Mouse (Mus musculus): ENCODE results near the gene Unc5cl. TPM values are rescaled to one million over a fixed set of nuclear protein-coding genes. Genes with fewer than 3 reads are reported as not detected.
A peak's percentile ranks its signal among the peaks of the same experiment; 100 is the strongest.

Unc5cl gene
- polyA plus RNA-seq, 1 experiment from 2014 or later, result 2.6 TPM

- 12% methylated on average over 7 of the region's 7 CpGs for WGBS (ENCODE audit: insufficient replicate concordance)
- H3K4me3 ChIP-seq, result peak overlapping the region; percentile 25; the same call in 1 of the 2 replicates
- H3K4me1 ChIP-seq, result peaks cover 46% of the 10 kb centered on the region
- peak overlapping the region; percentile 6; the same call in 1 of the 2 replicates for H3K9ac ChIP-seq
- H3K36me3 ChIP-seq, result peaks cover 61% of the 10 kb centered on the region
- peak; percentile 38; the same call in 1 of the 2 replicates for ATAC-seq
- H3K27ac ChIP-seq, result peak overlapping the region; percentile 57
- peak overlapping the region; percentile 54 for H3K4me2 ChIP-seq
- H3K27me3 ChIP-seq (replicated peaks), result no peaks in the 10 kb centered on the region
- H3K9me3 ChIP-seq (replicated peaks), result no peaks in the 10 kb centered on the region
Observed at GRCm38 (mm10) chr17:48418174-48418573, 36.5 kb upstream of the Unc5cl start.

GRCm38 (mm10) chr17:48418781-48419180 lies 35.9 kb upstream of the Unc5cl start:
- Histone ChIP-seq H3K4me1 (peaks cover 46% of the 10 kb centered on the region), H3K4me3 (peak overlapping the region; percentile 25; the same call in 1 of the 2 replicates), H3K36me3 (peaks cover 54% of the 10 kb centered on the region), H3K27me3 (replicated peaks) (no peaks in the 10 kb centered on the region), H3K27ac (peak overlapping the region; percentile 57), H3K9ac (peak overlapping the region; percentile 6; the same call in 1 of the 2 replicates), H3K4me2 (peak overlapping the region; percentile 54), H3K9me3 (replicated peaks) (no peaks in the 10 kb centered on the region)
- WGBS (ENCODE audit: insufficient replicate concordance), result 35% methylated on average over 1 of the region's 1 CpGs
- ATAC-seq, result no peak

GRCm38 (mm10) chr17:48419571-48419970 lies 35.1 kb upstream of the Unc5cl start:
- Histone ChIP-seq H3K4me3 (no peak overlapping the region), H3K9me3 (replicated peaks) (no peaks in the 10 kb centered on the region), H3K36me3 (peaks cover 47% of the 10 kb centered on the region), H3K4me1 (peaks cover 46% of the 10 kb centered on the region), H3K4me2 (no peak overlapping the region), H3K27me3 (replicated peaks) (no peaks in the 10 kb centered on the region), H3K9ac (no peak overlapping the region), H3K27ac (no peak overlapping the region)
- ATAC-seq, result no peak
- WGBS (ENCODE audit: insufficient replicate concordance), result 50% methylated on average over 2 of the region's 2 CpGs

GRCm38 (mm10) chr17:48424237-48424636 lies 30.5 kb upstream of the Unc5cl start:
- Histone ChIP-seq H3K4me2 (no peak overlapping the region), H3K9ac (no peak overlapping the region), H3K27ac (no peak overlapping the region), H3K9me3 (replicated peaks) (no peaks in the 10 kb centered on the region), H3K36me3 (peaks cover 2% of the 10 kb centered on the region), H3K4me3 (no peak overlapping the region), H3K4me1 (peaks cover 55% of the 10 kb centered on the region), H3K27me3 (replicated peaks) (no peaks in the 10 kb centered on the region)
- 79% methylated on average over 9 of the region's 9 CpGs for WGBS (ENCODE audit: insufficient replicate concordance)
- ATAC-seq, result no peak

GRCm38 (mm10) chr17:48425823-48426612 lies 28.7 kb upstream of the Unc5cl start:
- WGBS (ENCODE audit: insufficient replicate concordance), result 25% methylated on average over 9 of the region's 9 CpGs

GRCm38 (mm10) chr17:48426991-48427750 lies 27.5 kb upstream of the Unc5cl start:
- peaks cover 62% of the 10 kb centered on the region for H3K4me1 ChIP-seq
- no peaks in the 10 kb centered on the region for H3K36me3 ChIP-seq
- no peak overlapping the region for H3K4me3 ChIP-seq
- 43% methylated on average over 13 of the region's 13 CpGs for WGBS (ENCODE audit: insufficient replicate concordance)
- ATAC-seq, result peak; percentile 30; the same call in 1 of the 2 replicates
- no peak overlapping the region for H3K9ac ChIP-seq
- H3K9me3 ChIP-seq (replicated peaks), result no peaks in the 10 kb centered on the region
- H3K4me2 ChIP-seq, result no peak overlapping the region
- no peak overlapping the region for H3K27ac ChIP-seq
- no peaks in the 10 kb centered on the region for H3K27me3 ChIP-seq (replicated peaks)

More at GRCm38 (mm10) chr17:48425823-48426612, 28.7 kb upstream of the Unc5cl start:
- no peaks in the 10 kb centered on the region for H3K27me3 ChIP-seq (replicated peaks)
- H3K4me1 ChIP-seq, result peaks cover 60% of the 10 kb centered on the region
- no peaks in the 10 kb centered on the region for H3K36me3 ChIP-seq
- H3K27ac ChIP-seq, result no peak overlapping the region
- peak; percentile 59; the same call in 1 of the 2 replicates for ATAC-seq
- H3K4me3 ChIP-seq, result no peak overlapping the region
- peak overlapping the region; percentile 29 for H3K4me2 ChIP-seq
- H3K9ac ChIP-seq, result no peak overlapping the region
- H3K9me3 ChIP-seq (replicated peaks), result no peaks in the 10 kb centered on the region

GRCm38 (mm10) chr17:48427852-48428530 lies 26.7 kb upstream of the Unc5cl start:
- no peaks in the 10 kb centered on the region for H3K36me3 ChIP-seq
- no peak overlapping the region for H3K4me2 ChIP-seq
- peak overlapping the region; percentile 15 for H3K27ac ChIP-seq
- no peak overlapping the region for H3K9ac ChIP-seq
- peaks cover 70% of the 10 kb centered on the region for H3K4me1 ChIP-seq
- no peak for ATAC-seq
- H3K27me3 ChIP-seq (replicated peaks), result no peaks in the 10 kb centered on the region
- 42% methylated on average over 11 of the region's 11 CpGs for WGBS (ENCODE audit: insufficient replicate concordance)
- H3K9me3 ChIP-seq (replicated peaks), result no peaks in the 10 kb centered on the region
- no peak overlapping the region for H3K4me3 ChIP-seq

- H3K4me3 ChIP-seq, result no peak overlapping the region
- no peaks in the 10 kb centered on the region for H3K36me3 ChIP-seq
- H3K27me3 ChIP-seq (replicated peaks), result no peaks in the 10 kb centered on the region
- H3K27ac ChIP-seq, result no peak overlapping the region
- H3K9ac ChIP-seq, result no peak overlapping the region
- peaks cover 67% of the 10 kb centered on the region for H3K4me1 ChIP-seq
- 25% methylated on average over 5 of the region's 5 CpGs for WGBS (ENCODE audit: insufficient replicate concordance)
- H3K4me2 ChIP-seq, result no peak overlapping the region
- no peaks in the 10 kb centered on the region for H3K9me3 ChIP-seq (replicated peaks)
- ATAC-seq, result no peak
Observed at GRCm38 (mm10) chr17:48430394-48430793, 24.3 kb upstream of the Unc5cl start.

- no peaks in the 10 kb centered on the region for H3K36me3 ChIP-seq
- no peaks in the 10 kb centered on the region for H3K27me3 ChIP-seq (replicated peaks)
- no peak overlapping the region for H3K27ac ChIP-seq
- no peak for ATAC-seq
- H3K9me3 ChIP-seq (replicated peaks), result no peaks in the 10 kb centered on the region
- no peak overlapping the region for H3K4me3 ChIP-seq
- H3K9ac ChIP-seq, result no peak overlapping the region
- no peak overlapping the region for H3K4me2 ChIP-seq
- H3K4me1 ChIP-seq, result peaks cover 60% of the 10 kb centered on the region
- 70% methylated on average over 5 of the region's 5 CpGs for WGBS (ENCODE audit: insufficient replicate concordance)
Observed at GRCm38 (mm10) chr17:48431054-48431453, 23.6 kb upstream of the Unc5cl start.

- Histone ChIP-seq H3K27me3 (replicated peaks) (no peaks in the 10 kb centered on the region), H3K9ac (peak within 1 kb of the TSS; percentile 37; the same call in 1 of the 2 replicates), H3K4me3 (no peak within 1 kb of the TSS), H3K9me3 (replicated peaks) (no peaks in the 10 kb centered on the region), H3K4me2 (peak within 1 kb of the TSS; percentile 40), H3K4me1 (peaks cover 57% of the 10 kb centered on the region), H3K36me3 (no peaks in the 10 kb centered on the region), H3K27ac (peak within 1 kb of the TSS; percentile 42; the same call in 1 of the 2 replicates)
- ATAC-seq, result peak; percentile 62
- WGBS (ENCODE audit: insufficient replicate concordance), result 25% methylated on average over 16 of the region's 16 CpGs
Observed at GRCm38 (mm10) chr17:48432158-48432980, 22.3 kb upstream of the Unc5cl start, which contains the start of gene Apobec2. TSS of gene Apobec2 (minus strand) at chr17:48432930.

All from liver, embryonic 12.5 days (tissue).